Mouse (Mus musculus) cerebellum, adult 9-10 months (tissue): ENCODE results near the gene Zfp775.

Experiments
- DNase-seq: peaks from one replicate; pipeline ENCODE4 v3.0.0; 2022

Zfp775 gene

DNA sequence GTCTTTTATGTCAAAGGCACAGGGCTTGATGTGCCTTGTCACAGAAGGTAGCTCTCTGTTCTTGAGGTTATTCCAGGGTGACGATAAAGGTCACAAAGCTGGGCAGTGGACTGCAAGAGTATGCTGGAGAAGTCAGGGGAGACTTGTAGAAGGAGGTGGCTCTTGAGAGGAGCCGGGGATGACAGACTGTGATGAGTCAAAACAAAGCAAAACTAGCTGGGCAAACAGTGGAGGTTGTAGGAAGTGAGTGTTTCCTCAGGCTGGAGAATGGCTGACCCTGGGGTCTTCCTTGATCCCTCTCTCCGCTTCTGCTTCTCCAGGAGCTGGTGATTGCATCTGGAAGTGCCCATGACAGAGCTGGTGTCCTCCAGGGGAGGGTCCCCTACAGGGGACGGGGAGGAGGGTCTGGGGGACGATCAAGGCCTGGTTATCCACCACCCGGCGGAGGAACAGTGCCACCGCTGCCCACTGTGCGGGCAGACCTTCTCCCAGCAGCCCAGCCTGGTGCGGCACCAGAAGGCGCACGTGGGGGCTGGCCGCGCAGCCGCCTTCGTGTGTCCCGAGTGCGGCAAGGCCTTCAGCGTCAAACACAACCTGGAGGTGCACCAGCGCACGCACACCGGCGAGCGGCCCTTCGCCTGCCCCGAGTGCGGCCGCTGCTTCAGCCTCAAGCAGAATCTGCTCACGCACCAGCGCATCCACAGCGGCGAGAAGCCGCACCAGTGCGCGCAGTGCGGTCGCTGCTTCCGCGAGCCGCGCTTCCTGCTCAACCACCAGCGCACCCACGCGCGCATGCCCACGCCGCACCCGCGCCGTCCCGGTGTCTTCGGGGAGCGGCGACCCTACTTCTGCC, 27.2 kb downstream of the Zfp775 start:
- peak; percentile 60 for DNase-seq

GRCm38 (mm10) chr6:48629661-48630034, 27.8 kb downstream of the Zfp775 start:
- peak; percentile 48 for DNase-seq

- no peak for DNase-seq
Measured at GRCm38 (mm10) chr6:48630831-48631230, 29.0 kb downstream of the Zfp775 start.

DNA sequence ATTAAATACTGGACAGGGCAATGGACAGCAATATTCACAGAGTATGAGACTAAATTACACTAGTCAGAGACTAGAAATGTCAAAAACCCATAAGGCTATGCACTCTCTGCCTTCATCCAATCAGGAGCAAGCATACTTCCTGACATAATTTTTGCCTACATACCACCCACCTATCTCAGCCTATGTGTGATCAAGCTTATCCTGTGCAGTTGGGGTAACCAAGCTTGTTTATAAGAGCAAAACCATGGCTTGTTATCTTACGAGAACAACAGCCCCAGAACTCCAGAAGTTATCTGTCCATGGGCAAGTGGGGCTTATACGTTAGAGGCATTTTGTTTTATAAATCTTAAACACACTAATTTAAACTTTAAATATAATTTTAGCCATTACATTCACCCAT, 33.2 kb downstream of the Zfp775 start:
- DNase-seq, result no peak

- no peak for DNase-seq
Measured at GRCm38 (mm10) chr6:48636515-48636914, 34.7 kb downstream of the Zfp775 start.

- no peak for DNase-seq
Measured at GRCm38 (mm10) chr6:48637811-48638500, 36.1 kb downstream of the Zfp775 start.

GRCm38 (mm10) chr6:48638553-48638952, 36.7 kb downstream of the Zfp775 start:
- no peak for DNase-seq

- DNase-seq, result no peak
Measured at GRCm38 (mm10) chr6:48641391-48641790, 39.5 kb downstream of the Zfp775 start.

DNA sequence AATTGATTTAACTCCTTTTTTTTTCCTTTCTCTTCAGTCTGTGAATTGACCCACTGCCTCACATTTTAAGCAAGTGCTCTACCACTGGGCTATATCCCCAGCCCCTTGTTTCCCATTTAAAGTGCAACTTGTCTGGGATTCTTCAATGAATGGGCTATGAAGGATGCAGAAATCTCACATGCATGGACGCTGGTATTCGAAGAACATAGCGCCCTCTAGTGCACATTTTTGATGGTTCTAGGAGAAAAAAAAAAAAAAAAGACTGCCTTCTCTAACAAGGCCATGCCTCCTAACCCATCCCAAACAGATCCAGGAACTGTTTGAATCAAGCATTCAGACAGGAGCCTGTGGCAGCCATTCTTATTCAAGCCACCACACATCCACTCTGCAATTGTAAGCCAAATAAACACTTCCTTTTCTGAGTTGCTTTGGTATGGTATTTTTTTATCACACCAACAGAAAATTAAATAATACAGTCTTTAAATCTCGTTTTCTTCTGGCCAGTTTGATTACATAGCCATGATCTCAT, 41.0 kb downstream of the Zfp775 start:
- peak; percentile 71 for DNase-seq

GRCm38 (mm10) chr6:48645660-48646308, 43.9 kb downstream of the Zfp775 start:
- peak; percentile 60 for DNase-seq

DNA sequence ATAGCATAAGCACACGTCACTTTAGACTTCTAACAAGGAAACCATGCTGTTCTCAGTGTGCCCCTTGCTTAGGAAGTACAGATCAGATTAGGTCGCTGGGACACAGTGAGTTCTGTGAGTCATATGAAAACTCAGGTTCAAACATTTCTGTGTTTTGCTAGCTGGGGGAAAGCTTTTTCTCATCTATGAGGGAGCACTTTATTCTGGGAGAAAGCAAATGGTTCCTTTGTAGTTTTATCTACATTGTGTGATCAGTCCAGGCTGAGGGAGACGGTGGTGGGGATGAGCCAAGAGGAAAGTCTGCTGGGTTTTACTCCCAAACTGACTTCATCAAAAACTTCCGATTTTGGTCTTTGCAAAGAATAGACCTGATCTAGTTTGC, 44.4 kb downstream of the Zfp775 start:
- DNase-seq, result no peak

- no peak for DNase-seq
Measured at GRCm38 (mm10) chr6:48646995-48647394, 45.1 kb downstream of the Zfp775 start, which contains the start of gene Gimap8. Gene Gimap8, plus strand, starts transcription at chr6:48647234.

- DNase-seq, result no peak
Measured at GRCm38 (mm10) chr6:48647611-48648010, 45.7 kb downstream of the Zfp775 start.

DNA sequence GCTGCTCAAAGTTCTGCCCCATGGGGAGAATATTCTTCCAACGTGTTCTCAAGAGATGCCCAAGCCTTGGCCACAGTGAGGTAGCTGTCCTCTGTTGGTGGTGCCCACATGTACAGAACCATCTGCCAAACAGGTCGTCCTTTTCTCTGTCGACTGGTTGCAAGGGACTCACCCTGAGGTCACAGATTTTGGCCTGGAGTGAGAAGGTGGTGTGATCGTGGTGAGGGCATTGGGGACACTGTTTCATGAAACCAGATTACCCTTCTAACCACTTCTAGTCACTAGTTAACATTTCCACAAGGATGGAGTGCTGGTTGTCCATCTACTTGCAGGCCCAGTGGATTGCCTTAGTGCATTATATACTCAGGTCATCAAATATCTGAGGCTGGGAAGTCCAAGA, 46.9 kb downstream of the Zfp775 start:
- no peak for DNase-seq

DNA sequence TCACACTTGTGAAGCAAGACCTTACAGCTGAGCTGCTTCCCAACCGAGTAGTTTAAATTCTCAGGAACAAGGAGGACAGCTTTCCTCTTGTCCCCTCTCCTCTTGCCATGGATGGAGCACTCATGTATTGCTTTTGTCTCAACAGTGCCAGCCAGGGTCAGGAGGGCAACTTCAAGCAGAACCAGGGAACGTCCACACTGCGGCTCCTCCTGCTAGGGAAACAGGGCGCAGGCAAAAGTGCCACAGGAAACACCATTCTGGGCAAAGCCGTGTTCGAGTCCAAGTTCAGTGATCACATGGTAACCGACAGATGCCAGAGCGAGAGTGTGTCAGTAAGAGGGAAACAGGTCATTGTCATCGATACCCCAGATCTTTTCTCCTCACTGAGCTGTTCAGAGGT, 48.2 kb downstream of the Zfp775 start:
- no peak for DNase-seq

DNA sequence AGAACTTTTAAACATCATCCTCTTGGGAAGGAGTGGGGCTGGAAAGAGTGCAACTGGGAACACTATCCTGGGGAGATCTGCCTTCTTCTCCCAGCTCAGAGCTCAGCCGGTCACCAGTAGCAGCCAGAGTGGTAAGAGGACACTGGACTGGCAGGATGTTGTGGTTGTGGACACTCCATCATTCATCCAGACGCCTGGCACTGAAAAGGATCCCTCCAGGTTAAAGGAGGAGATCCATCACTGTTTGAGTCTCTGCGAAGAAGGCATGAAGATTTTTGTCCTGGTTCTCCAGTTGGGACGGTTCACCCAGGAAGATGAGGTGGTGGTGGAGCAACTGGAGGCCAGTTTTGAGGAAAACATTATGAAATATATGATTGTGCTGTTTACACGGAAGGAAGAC, 56.9 kb downstream of the Zfp775 start:
- DNase-seq, result no peak

DNA sequence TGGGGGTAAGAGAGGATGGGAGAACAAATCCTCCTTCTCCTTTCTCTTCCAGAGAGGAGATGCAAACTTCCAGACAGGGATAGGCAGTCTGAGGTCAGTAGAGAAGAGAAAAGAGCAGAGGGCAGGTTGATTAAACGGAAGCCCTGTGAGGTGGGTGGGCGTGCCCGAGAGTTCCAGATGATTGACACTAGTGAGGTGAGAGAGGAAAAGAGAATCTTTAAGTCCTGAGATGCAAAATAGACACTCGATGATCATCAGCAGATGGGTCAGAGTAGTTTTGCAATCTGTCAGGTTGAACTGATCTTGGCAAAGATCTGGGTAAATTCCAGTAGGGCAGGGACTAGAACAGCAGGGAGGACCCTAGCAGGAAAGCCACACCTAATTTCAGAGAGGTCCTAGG, 62.9 kb downstream of the Zfp775 start:
- no peak for DNase-seq

- no peak for DNase-seq
Measured at GRCm38 (mm10) chr6:48665471-48665870, 63.6 kb downstream of the Zfp775 start.

GRCm38 (mm10) chr6:48666159-48666586, 64.3 kb downstream of the Zfp775 start:
- DNase-seq, result no peak

DNA sequence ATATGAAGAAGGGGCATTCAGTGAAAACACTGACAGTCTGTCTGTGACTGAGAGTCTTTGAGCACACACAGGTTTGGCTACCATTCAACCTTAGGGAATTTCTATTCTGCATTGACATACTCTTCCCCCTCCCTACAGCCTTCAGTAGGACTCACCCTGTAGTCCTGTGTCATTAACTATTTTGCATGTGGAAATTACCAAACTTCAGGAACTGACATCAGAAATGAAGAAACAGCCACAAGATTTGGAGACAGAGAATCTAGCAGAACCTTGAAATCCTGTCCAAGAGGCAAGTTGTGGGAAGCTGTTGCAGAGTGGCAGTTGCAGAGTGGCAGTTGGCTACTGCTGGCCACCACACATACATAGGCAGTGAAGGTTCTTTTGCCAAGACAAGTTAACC, 66.2 kb downstream of the Zfp775 start:
- no peak for DNase-seq

DNA sequence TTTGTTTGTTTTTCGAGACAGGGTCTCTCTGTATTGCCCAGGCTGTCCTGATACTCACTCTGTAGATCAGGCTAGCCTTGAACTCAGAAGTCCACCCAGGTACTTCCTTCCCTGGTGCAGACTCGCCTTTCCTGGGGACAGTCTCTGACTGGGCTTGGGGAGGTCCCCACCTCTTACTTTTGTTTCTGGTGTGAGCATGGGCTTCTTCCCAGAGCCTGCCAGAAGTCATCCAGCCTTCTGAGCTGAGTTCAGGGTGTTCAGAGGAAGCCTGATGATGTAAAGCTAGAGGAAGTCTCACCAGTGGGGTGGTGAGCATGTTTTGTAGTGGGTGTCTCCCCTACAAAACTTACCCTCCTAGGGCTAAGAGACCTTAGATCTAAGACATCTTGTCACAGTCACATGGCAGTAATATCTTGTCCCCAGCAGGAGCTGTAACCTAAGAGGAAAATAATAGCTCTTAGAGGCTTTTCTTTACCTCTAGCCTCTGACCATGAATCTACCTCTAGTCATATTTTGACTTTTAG, 67.6 kb downstream of the Zfp775 start:
- DNase-seq, result no peak
